Mouse (Mus musculus) midbrain, postnatal 0 days (tissue): Measurements from ENCODE around the gene Cdsn. TPM values are rescaled to one million over a fixed set of nuclear protein-coding genes. Genes with fewer than 3 reads are reported as not detected.

Experiments used
- ATAC-seq: fragments of 200-750 bp; cut with Nextera tagmentation; 2 replicates; pipeline ENCODE4 v1.8.0; 2017; ENCODE audit warnings: moderate number of reproducible peaks, mild to moderate bottlenecking, moderate TSS enrichment, moderate library complexity; ENCODE audit not compliant: low FRiP score
- DNase-seq: peaks from one replicate; pipeline ENCODE4 v3.0.0-alpha.2; 2015; ENCODE audit warnings: low spot score
- H3K27ac ChIP-seq: fragments of 300-500 bp; sonication (generic); 2 replicates; pipeline ENCODE4 v1.5.1; 2014; ENCODE audit warnings: low read depth, mild to moderate bottlenecking, low read length, mixed read lengths
- H3K27me3 ChIP-seq: fragments of 300-500 bp; sonication (generic); 2 replicates; pipeline ENCODE4 v1.6.1; 2014; ENCODE audit warnings: low read length, control low read depth, mixed read lengths; ENCODE audit not compliant: insufficient read depth
- H3K36me3 ChIP-seq: fragments of 300-500 bp; sonication (generic); 2 replicates; pipeline ENCODE4 v1.6.1; 2014; ENCODE audit warnings: low read length, control low read depth, mixed read lengths; ENCODE audit not compliant: insufficient read depth
- H3K4me1 ChIP-seq: fragments of 300-500 bp; sonication (generic); 2 replicates; pipeline ENCODE4 v1.6.1; 2014; ENCODE audit warnings: mild to moderate bottlenecking, control low read depth, antibody characterized with exemption, low read length, mixed read lengths; ENCODE audit not compliant: insufficient read depth
- H3K4me2 ChIP-seq: fragments of 300-500 bp; sonication (generic); 2 replicates; pipeline ENCODE4 v1.6.1; 2014; ENCODE audit warnings: low read depth, mild to moderate bottlenecking, low read length, mixed read lengths; ENCODE audit not compliant: poor library complexity, severe bottlenecking
- H3K4me3 ChIP-seq: fragments of 300-500 bp; sonication (generic); 2 replicates; pipeline ENCODE4 v1.5.1; 2014; ENCODE audit warnings: low read depth, mild to moderate bottlenecking, low read length, moderate library complexity
- H3K9ac ChIP-seq: fragments of 300-500 bp; sonication (generic); replicated peaks from 2 replicates; pipeline ENCODE4 v1.6.1; 2014; ENCODE audit warnings: mild to moderate bottlenecking, low read length, moderate library complexity, mixed read lengths; ENCODE audit not compliant: poor library complexity, severe bottlenecking
- H3K9me3 ChIP-seq: fragments of 300-500 bp; sonication (generic); 2 replicates; pipeline ENCODE4 v1.6.1; 2016; ENCODE audit warnings: low read length, control low read depth
- CTCF ChIP-seq: IDR thresholded peaks from 2 replicates; pipeline ENCODE4 v1.5.1; 2016; ENCODE audit warnings: antibody characterized with exemption, mild to moderate bottlenecking
- WGBS: fragments of 180-500 bp; shearing (Covaris S2); extraction: QIAGEN DNeasy Blood & Tissue Kit; methylation state at CpG from one replicate; pipeline ENCODE4 v1.1.7; 2014; 5-methylcytosine and 5-hydroxymethylcytosine counted together
- polyA plus RNA-seq: library from polyadenylated mRNA; unstranded; fragments of >200 nt; fragmentation: Nextera tagmentation; extraction: Ambion mirVana; gene quantifications from 2 replicates; pipeline ENCODE4 v1.2.1, GENCODE M21; 2015
- total RNA-seq: library from RNA; depleted of rRNA; stranded (reverse); fragments of >200 nt; gene quantifications from 2 replicates; pipeline ENCODE4 v1.2.3, GENCODE M21; 2014; rRNA removed

Cdsn gene
- total RNA-seq (1.2 TPM in 1 of 2 replicates, not detected in the other), polyA plus RNA-seq (0.06 and 0.22 TPM in 2 replicates)

- DNase-seq (no peak), ATAC-seq (no peak)
- Histone ChIP-seq H3K9ac (no peak within 1 kb of the TSS), H3K4me3 (no peak within 1 kb of the TSS), H3K4me1 (no peaks in the 10 kb centered on the region), H3K27me3 (no peaks in the 10 kb centered on the region), H3K36me3 (no peaks in the 10 kb centered on the region), H3K4me2 (no peak within 1 kb of the TSS), H3K9me3 (no peaks in the 10 kb centered on the region), H3K27ac (no peak within 1 kb of the TSS)
- WGBS: 72% methylated on average over 10 of the region's 10 CpGs
- TF ChIP-seq CTCF: no peak
Observed at GRCm38 (mm10) chr17:35551881-35552414, at the start of gene Cdsn. Cdsn (plus strand) TSS chr17:35552128.

DNA sequence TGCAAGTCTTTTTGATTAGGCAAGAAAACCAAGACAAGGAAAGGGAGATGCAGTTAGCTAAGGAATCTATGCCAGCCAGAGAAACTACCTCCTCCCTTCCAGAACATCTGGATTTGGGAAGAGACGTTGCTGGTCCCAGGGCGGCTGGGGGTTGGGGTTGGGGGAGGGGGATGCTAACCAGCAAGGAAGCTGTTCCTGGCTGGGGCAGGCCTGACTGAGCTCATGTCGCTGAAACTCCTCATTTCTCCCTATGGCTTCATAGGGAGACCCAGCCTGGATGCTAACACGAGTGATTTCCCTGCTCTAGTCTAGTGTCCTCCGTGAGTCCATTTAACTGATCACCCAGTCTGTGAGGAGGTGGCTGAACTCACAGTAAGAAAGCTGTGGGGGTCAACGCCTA is 49.7 kb upstream of the Cdsn start:
- no peak overlapping the region for H3K27ac ChIP-seq
- H3K4me2 ChIP-seq: no peak overlapping the region
- H3K9me3 ChIP-seq: no peaks in the 10 kb centered on the region
- TF ChIP-seq CTCF: no peak
- no peak for DNase-seq
- no peaks in the 10 kb centered on the region for H3K4me1 ChIP-seq
- no peak overlapping the region for H3K9ac ChIP-seq
- peaks cover 31% of the 10 kb centered on the region; the same call in 1 of the 2 replicates for H3K27me3 ChIP-seq
- 17% methylated on average over 6 of the region's 6 CpGs for WGBS
- H3K4me3 ChIP-seq: no peak overlapping the region
- no peak for ATAC-seq
- no peaks in the 10 kb centered on the region; the same call in 1 of the 2 replicates for H3K36me3 ChIP-seq

DNA sequence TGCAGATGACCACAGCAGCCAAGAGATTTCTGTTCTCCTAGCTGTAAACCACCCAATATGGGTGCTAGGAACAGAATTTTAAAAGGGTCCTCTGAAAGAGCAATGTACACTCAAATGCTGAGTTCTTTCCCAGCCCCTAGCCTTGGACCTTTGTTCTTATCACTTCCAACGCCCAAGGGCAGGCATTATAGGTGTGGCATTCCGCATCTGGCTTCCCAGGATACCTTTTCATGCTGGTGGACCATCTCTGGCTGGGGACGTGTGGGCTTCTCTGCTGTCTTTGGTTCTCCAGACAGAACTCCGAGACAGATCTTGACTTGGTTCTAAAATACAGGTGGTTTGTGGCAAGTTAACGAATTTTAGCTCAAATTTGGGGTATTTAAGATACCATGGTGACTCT is 49.2 kb upstream of the Cdsn start:
- Histone ChIP-seq H3K27ac (no peak overlapping the region), H3K9ac (no peak overlapping the region), H3K4me3 (no peak overlapping the region), H3K4me2 (no peak overlapping the region), H3K36me3 (no peaks in the 10 kb centered on the region; the same call in 1 of the 2 replicates), H3K9me3 (no peaks in the 10 kb centered on the region), H3K4me1 (no peaks in the 10 kb centered on the region), H3K27me3 (peaks cover 31% of the 10 kb centered on the region; the same call in 1 of the 2 replicates)
- no peak for TF ChIP-seq CTCF
- ATAC-seq (no peak), DNase-seq (no peak)
- WGBS: 47% methylated on average over 5 of the region's 5 CpGs

- no peaks in the 10 kb centered on the region for H3K9me3 ChIP-seq
- H3K4me3 ChIP-seq: no peak overlapping the region
- H3K27me3 ChIP-seq: peaks cover 35% of the 10 kb centered on the region; the same call in 1 of the 2 replicates
- ATAC-seq (no peak), DNase-seq (no peak)
- no peak for TF ChIP-seq CTCF
- H3K9ac ChIP-seq: no peak overlapping the region
- H3K27ac ChIP-seq: no peak overlapping the region
- no peak overlapping the region for H3K4me2 ChIP-seq
- 21% methylated on average over 5 of the region's 5 CpGs for WGBS
- H3K36me3 ChIP-seq: no peaks in the 10 kb centered on the region; the same call in 1 of the 2 replicates
- H3K4me1 ChIP-seq: no peaks in the 10 kb centered on the region
Observed at GRCm38 (mm10) chr17:35503849-35504248, 48.1 kb upstream of the Cdsn start.

- H3K27ac ChIP-seq: no peak overlapping the region
- DNase-seq: no peak
- 18% methylated on average over 8 of the region's 8 CpGs for WGBS
- H3K4me1 ChIP-seq: no peaks in the 10 kb centered on the region
- H3K36me3 ChIP-seq: no peaks in the 10 kb centered on the region
- no peak overlapping the region for H3K9ac ChIP-seq
- ATAC-seq: no peak
- no peak overlapping the region for H3K4me2 ChIP-seq
- no peak for TF ChIP-seq CTCF
- H3K4me3 ChIP-seq: no peak overlapping the region
- H3K27me3 ChIP-seq: peaks cover 35% of the 10 kb centered on the region; the same call in 1 of the 2 replicates
- no peaks in the 10 kb centered on the region for H3K9me3 ChIP-seq
Observed at GRCm38 (mm10) chr17:35504628-35505481, 47.1 kb upstream of the Cdsn start.

GRCm38 (mm10) chr17:35505776-35506175 is 46.2 kb upstream of the Cdsn start, which contains the start of gene Pou5f1:
Pou5f1 (plus strand) TSS chr17:35506018.
- no peak within 1 kb of the TSS for H3K27ac ChIP-seq
- 38% methylated on average over 12 of the region's 13 CpGs for WGBS
- H3K4me1 ChIP-seq: no peaks in the 10 kb centered on the region
- H3K27me3 ChIP-seq: peaks cover 35% of the 10 kb centered on the region; the same call in 1 of the 2 replicates
- no peaks in the 10 kb centered on the region for H3K36me3 ChIP-seq
- no peaks in the 10 kb centered on the region for H3K9me3 ChIP-seq
- no peak within 1 kb of the TSS for H3K4me3 ChIP-seq
- TF ChIP-seq CTCF: no peak
- H3K9ac ChIP-seq: no peak within 1 kb of the TSS
- DNase-seq (no peak), ATAC-seq (no peak)
- H3K4me2 ChIP-seq: no peak within 1 kb of the TSS
